Mouse (Mus musculus) urinary bladder, postnatal 14 days (tissue): ENCODE measurements around the gene Olfr1443.
"Not testable (repeated sequence)": the region's sequence is repeated elsewhere in the genome, so short reads cannot be mapped to it uniquely, and the experiment has no call there.

Experiments used
- DNase-seq: peaks from one replicate; pipeline ENCODE4 v3.0.0; 2021; ENCODE audit warnings: low spot score

Olfr1443 gene

GRCm38 (mm10) chr19:12677812-12678211 is at the start of gene Olfr1443:
Gene Olfr1443 (plus strand): TSS chr19:12678112.
- no peak for DNase-seq

DNA sequence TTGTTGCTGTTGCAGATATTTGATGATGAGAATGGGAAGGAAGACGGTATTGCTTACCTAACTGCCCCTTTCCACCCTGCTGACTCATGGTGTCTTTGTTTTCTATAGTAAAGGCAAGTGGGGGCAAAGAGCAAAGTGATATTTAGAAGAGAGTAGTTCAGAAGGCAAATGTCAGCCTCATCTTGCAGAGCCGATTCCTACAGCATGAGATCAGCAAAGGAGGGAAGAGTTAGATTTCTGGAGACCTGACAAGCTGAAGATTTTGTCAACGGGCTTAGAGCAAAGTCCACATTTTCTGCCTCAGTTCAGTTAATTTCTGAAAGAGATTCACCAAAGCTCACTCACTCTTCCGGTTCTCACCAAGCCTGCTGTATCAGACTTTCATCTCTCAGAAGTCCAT is 44.7 kb upstream of the Olfr1443 start, which contains the start of gene Glyat:
Glyat (plus strand) TSS at position 133 of the 400 bp plus-strand sequence.
- no peak for DNase-seq

GRCm38 (mm10) chr19:12634259-12634658 is 43.7 kb upstream of the Olfr1443 start:
- no peak for DNase-seq

DNA sequence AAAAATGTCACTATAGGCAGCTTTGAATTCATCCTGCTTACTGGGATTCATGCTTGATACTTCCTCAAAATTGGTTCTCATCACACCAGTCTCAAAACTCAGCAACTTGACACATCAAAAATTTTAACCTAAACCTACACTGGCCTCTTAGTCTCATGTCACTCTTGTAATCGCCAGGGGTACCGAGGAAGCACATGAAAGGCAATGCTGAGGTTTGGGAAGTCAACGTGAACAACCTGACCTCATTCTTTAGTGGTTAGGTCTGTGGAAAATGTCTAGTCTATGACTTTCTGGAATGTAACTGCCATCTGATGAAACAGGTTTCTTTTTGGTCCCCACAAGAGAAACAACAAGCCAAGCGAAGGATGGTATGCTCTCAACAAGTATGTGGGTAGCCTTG is 42.9 kb upstream of the Olfr1443 start:
- DNase-seq = no peak

DNA sequence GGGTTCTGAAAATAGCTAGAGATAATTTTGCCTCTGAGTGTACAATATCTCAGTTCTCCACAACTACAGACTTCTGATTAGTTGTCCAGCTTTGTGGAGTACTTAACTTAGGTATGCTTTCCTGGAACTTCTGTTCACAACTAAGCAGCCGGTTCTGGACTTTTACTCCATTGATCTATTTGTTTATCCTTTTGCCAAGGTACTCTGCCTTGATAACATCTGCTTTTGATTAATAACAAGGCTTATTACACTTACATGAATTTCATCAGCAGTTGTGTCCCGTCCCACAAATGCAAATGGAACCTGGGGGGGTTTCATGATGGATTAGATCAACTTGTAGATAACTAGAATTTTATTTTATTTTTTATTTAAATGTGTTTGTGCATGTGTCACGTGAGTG is 41.0 kb upstream of the Olfr1443 start:
- no peak for DNase-seq

DNA sequence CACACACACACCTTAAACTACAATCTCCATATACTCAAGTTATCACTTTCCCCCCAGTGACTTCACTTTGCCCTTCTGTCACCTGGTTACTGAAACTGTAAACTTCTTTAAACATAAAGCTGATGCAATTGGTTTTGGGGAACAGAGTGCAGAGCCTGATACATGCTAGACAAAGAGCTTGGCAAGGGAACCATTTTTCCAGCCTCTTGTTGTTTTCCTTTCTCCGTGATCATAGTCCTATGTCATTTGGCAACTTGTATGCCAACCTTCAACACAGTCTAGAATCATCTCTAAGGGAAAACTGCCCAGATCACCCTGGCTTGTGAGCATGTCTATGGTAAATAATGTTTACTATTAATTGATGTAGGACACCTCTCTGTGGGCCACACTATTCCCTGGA is 39.9 kb upstream of the Olfr1443 start:
- no peak for DNase-seq

- DNase-seq = no peak
Measured at GRCm38 (mm10) chr19:12649511-12649910, 28.4 kb upstream of the Olfr1443 start.

DNA sequence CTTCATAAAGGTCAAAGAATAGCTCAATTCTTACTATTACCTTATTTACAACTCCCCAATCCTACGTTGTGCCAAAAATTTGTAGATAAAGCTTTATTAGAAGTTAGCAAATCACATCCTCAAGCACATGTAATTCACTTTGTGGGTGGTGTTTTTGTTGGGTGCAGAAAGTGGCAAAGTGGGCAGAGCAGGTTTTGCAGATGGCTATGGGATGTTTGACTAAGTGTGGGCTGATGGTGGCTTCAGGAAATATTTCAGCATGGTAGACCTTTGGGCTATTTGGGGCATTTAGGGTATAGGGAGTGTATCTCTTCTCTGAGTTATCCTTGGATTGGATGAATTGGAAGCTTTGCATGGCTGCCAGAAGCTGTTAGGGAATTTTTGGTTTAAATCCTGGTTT is 11.8 kb upstream of the Olfr1443 start:
- no peak for DNase-seq

DNA sequence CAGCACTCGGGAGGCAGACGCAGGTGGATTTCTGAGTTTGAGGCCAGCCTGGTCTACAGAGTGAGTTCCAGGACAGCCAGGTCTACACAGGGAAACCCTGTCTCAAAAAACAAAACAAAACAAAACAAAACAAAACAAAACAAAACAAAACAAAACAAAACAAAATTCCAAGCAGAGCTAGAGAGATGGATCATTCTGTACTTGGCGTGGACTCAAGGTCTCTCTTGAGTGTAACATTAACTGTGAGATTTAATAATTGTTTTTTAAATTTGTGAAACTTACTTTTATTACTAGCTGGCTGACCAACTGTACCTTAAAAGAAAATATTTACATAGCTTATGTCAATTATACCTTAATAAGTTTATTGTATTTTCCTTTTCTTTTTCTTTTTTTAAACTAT is 9.3 kb upstream of the Olfr1443 start:
- DNase-seq = not testable (repeated sequence)

DNA sequence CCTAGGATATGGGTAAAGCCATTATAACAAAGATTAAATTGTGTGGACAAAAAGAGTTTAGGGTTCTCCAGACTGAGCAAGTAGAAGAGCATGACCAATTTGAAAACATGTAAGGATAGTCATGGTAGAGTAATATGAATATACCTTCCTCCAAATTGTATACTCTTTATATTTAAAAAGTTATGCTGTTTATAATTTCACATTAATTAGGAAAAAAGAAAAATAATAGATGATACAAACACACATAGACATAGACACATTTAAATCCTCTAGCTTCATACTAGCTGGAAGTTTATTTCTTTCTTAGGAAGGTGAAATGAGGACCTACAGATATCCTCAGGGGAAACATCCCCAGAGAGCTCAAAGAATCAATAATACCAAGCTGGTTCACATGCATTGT is 7.8 kb upstream of the Olfr1443 start, which contains the start of gene Olfr1442:
Olfr1442 (plus strand) TSS at position 301 of the 400 bp plus-strand sequence.
- DNase-seq = no peak

- no peak for DNase-seq
Measured at GRCm38 (mm10) chr19:12671051-12671450, 6.9 kb upstream of the Olfr1443 start.

- DNase-seq = no peak
Measured at GRCm38 (mm10) chr19:12684638-12685037, 6.7 kb downstream of the Olfr1443 start.

- DNase-seq = no peak
Measured at GRCm38 (mm10) chr19:12685231-12685630, 7.3 kb downstream of the Olfr1443 start.

- no peak for DNase-seq
Measured at GRCm38 (mm10) chr19:12695590-12695989, 17.7 kb downstream of the Olfr1443 start, which contains the start of gene Keg1. Gene Keg1 (plus strand): TSS chr19:12695786.

DNA sequence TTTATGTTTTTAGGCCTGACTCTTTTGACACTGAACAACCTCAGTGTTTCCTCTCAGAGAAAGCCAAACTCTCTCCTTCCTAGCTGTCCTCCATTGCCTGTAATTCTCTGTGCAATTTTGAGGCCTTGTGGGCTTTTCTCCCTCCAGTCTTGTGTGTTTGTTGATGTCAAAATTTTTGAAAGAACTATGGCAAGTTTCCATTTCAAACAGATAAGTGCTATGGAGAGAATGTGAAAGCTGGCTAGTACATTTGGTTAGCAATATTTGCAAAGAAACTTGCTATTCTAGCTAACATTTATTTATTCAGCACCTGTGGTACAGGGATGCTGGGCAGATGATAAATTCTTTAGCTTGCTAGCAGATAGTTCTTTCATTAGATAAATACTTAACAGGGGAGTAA is 18.3 kb downstream of the Olfr1443 start:
- no peak for DNase-seq

DNA sequence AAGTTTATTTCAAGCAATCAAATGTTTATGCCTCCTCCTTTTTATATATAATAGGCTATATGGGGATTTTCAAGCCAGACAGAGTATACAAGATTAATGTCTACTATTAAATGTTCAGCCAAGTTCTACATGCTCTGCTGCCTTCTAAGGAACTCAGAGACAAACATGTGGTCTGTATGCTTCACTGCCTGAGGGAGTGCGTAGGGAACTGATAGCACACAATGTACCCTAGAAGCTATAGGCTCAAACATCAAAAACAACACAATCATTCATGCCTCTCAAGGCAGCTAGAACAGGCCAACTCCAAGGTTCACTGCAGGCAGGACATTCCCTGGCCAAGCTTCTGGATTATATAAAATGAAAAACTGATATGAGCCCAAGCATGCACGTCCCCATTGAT is 30.5 kb downstream of the Olfr1443 start:
- no peak for DNase-seq

DNA sequence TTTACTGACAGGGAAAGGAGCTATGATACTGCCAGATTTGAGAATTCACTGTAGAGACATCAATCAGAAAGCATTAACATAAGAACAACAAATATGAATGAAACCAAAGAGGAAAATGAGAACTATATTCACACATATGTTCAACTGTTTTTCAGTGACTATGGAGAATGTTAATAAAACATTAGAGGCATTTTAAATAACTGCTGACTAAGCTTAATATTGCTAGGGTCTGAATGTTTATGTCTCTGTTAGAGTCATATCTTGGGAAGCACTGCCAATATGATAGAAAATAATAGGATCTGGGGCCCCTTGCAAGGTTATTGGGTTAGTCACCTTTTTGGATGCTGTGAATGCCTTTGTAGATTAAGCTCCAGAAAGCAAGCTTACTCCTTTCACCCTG is 31.1 kb downstream of the Olfr1443 start:
- no peak for DNase-seq

GRCm38 (mm10) chr19:12719189-12719588 is 41.3 kb downstream of the Olfr1443 start:
- DNase-seq = no peak

DNA sequence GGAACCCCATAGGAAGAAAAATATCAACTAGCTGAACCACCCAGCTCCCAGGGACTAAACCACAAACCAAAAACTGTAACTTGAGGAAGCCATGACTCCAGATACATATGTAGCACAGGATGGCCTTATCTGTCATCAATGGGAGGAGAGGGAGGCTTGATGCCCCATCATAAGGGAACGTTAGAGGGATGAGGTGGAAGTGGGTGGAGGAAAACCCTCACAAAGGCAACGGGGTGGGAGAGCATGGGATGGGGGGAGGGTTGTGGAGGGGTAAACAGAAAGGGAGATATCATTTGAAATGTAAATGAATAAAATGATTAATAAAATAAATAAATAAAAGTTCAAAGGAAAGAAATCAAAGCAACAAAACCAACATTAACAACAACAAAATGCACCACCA is 42.6 kb downstream of the Olfr1443 start:
- no peak for DNase-seq

GRCm38 (mm10) chr19:12720919-12721318 is 43.0 kb downstream of the Olfr1443 start:
- not testable (repeated sequence) for DNase-seq

GRCm38 (mm10) chr19:12721596-12721995 is 43.7 kb downstream of the Olfr1443 start:
- not testable (repeated sequence) for DNase-seq

- peak; percentile 58 for DNase-seq
Measured at GRCm38 (mm10) chr19:12722308-12722707, 44.4 kb downstream of the Olfr1443 start.

DNA sequence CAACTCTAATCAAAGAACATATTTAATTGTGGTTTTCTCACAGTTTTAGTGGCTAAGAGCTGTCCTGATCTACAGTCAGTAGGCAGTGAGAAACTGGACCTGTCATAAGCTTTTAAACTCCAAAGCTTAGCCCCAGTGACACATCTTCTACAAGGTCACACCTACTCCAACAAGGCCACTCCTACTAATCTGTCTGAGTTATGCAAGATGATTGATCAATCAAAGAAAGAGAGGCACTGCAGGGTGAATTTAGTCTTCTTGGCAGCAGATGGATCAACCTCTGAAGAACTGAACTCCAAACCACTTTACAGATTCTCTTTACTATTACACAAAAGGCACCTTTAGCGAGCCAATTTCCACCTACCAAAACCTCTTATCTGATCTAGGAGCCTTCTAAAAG is 47.9 kb downstream of the Olfr1443 start:
- DNase-seq = no peak

DNA sequence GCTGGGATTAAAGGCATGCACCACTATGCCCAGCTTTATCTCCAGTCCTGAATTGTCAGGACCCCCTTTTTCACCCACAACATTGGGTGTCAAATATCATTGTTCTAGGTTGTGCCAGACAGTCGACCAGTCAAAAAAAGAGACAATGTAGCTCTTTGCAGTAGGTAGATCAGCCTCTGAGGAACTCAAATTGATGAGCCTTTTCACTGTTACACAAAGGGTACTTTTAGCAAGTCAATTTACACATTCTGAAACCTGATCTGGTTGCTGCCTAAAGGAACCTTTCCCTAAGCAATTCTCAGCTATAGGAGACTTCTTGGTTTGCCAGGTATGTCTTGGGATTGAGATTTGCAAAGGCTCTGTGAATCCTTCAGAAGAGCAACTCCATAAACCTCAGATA is 53.1 kb downstream of the Olfr1443 start:
- no peak for DNase-seq

GRCm38 (mm10) chr19:12731950-12732349 is 54.0 kb downstream of the Olfr1443 start:
- no peak for DNase-seq
